Mouse (Mus musculus) embryonic facial prominence, embryonic 14.5 days (tissue): Measurements from ENCODE around the gene Dennd2a. TPM values are rescaled to one million over a fixed set of nuclear protein-coding genes. Genes with fewer than 3 reads are reported as not detected.

ENCODE experiments used
- ATAC-seq: fragments of 200-750 bp; cut with Nextera tagmentation; 2 replicates; pipeline ENCODE4 v1.8.0; 2017; ENCODE audit warnings: low read depth, moderate number of reproducible peaks, moderate TSS enrichment
- DNase-seq: peaks from one replicate; pipeline ENCODE4 v3.0.0-alpha.2; 2015; ENCODE audit warnings: low spot score
- H3K27ac ChIP-seq: fragments of 300-500 bp; sonication (generic); replicated peaks from 2 replicates; pipeline ENCODE4 v1.5.1; 2014; ENCODE audit warnings: low read depth, mild to moderate bottlenecking, low read length, moderate library complexity
- H3K27me3 ChIP-seq: fragments of 300-500 bp; sonication (generic); replicated peaks from 2 replicates; pipeline ENCODE4 v1.6.1; 2014; ENCODE audit warnings: low read length; ENCODE audit not compliant: control insufficient read depth, insufficient read depth
- H3K36me3 ChIP-seq: fragments of 300-500 bp; sonication (generic); 2 replicates; pipeline ENCODE4 v1.6.1; 2014; ENCODE audit warnings: low read length, mixed read lengths; ENCODE audit not compliant: control insufficient read depth, insufficient read depth
- H3K4me1 ChIP-seq: fragments of 300-500 bp; sonication (generic); 2 replicates; pipeline ENCODE4 v1.6.1; 2014; ENCODE audit warnings: antibody characterized with exemption, low read length; ENCODE audit not compliant: control insufficient read depth, insufficient read depth
- H3K4me2 ChIP-seq: fragments of 300-500 bp; sonication (generic); 2 replicates; pipeline ENCODE4 v1.6.1; 2014; ENCODE audit warnings: low read depth, mild to moderate bottlenecking, low read length, moderate library complexity, mixed read lengths
- H3K4me3 ChIP-seq: fragments of 300-500 bp; sonication (generic); 2 replicates; pipeline ENCODE4 v1.5.1; 2014; ENCODE audit warnings: low read depth, mild to moderate bottlenecking, low read length
- H3K9ac ChIP-seq: fragments of 300-500 bp; sonication (generic); 2 replicates; pipeline ENCODE4 v1.6.1; 2014; ENCODE audit warnings: low read depth, mild to moderate bottlenecking, low read length, moderate library complexity, mixed read lengths
- H3K9me3 ChIP-seq: fragments of 300-500 bp; sonication (generic); 2 replicates; pipeline ENCODE4 v1.6.1; 2016; ENCODE audit warnings: low read length; ENCODE audit not compliant: control insufficient read depth
- WGBS: fragments of 180-500 bp; shearing (Covaris S2); extraction: QIAGEN DNeasy Blood & Tissue Kit; methylation state at CpG from one replicate; pipeline ENCODE4 v1.1.7; 2014; 5-methylcytosine and 5-hydroxymethylcytosine counted together
- polyA plus RNA-seq: library from polyadenylated mRNA; unstranded; fragments of >200 nt; fragmentation: Nextera tagmentation; extraction: Ambion mirVana; gene quantifications from 2 replicates; pipeline ENCODE4 v1.2.1, GENCODE M21; 2014

Dennd2a gene
- polyA plus RNA-seq, 1 experiment from 2014 or later: 24.0 TPM

DNA sequence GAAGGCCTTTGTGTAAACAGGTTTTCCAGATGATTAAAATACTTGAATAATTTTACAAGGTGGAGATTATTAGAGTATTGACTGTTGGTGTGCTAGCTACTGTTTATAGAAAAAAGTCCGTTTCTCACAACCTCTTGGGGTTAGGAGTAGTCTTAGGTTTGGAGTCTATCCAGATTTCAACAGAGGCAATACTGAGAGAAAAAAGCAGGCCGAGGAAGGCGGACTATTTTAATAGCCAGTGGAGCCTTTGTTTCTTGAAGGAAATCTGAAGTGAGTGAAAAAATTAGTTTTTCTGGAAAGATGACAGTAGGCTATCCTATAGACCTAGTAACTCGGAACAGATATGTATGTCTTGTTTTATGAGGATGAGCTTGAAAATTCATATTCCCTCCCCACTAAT is 33.8 kb upstream of the Dennd2a start:
- Histone ChIP-seq H3K36me3 (peaks cover 28% of the 10 kb centered on the region), H3K4me1 (peaks cover 11% of the 10 kb centered on the region), H3K27me3 (no peaks in the 10 kb centered on the region), H3K9ac (no peak overlapping the region), H3K4me2 (no peak overlapping the region; the same call in 1 of the 2 replicates), H3K27ac (no peak overlapping the region), H3K4me3 (no peak overlapping the region), H3K9me3 (no peaks in the 10 kb centered on the region)
- DNase-seq (no peak), ATAC-seq (no peak)
- WGBS: 94% methylated on average over 4 of the region's 4 CpGs

DNA sequence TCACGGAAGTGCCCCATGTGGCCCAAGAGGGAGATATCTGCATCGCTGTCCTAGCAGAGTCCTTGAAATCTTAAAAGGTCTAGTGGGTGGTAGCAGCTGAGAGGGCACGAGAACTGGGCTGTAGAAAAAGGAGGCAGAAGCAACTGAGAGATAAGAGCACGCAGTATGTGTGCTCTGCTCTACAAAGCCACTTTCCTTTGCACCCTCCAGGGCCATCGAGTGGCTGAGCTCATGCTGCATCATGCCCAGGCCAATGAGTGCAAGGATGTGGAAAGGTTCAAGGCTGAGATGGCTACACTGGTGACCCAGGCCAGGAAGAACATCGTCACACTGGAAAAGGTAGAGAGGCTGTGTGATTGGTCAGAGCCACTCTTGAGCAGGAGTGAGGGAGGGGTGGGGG is 27.9 kb upstream of the Dennd2a start, which contains the start of gene Gm42420:
Gm42420 (plus strand) TSS at position 237 of the 400 bp plus-strand sequence.
- H3K4me3 ChIP-seq: no peak within 1 kb of the TSS
- ATAC-seq (no peak), DNase-seq (no peak)
- no peaks in the 10 kb centered on the region for H3K27me3 ChIP-seq
- no peak within 1 kb of the TSS for H3K4me2 ChIP-seq
- no peak within 1 kb of the TSS for H3K9ac ChIP-seq
- H3K36me3 ChIP-seq: peaks cover 70% of the 10 kb centered on the region
- no peak within 1 kb of the TSS for H3K27ac ChIP-seq
- H3K9me3 ChIP-seq: no peaks in the 10 kb centered on the region
- WGBS: 89% methylated on average over 6 of the region's 6 CpGs
- no peaks in the 10 kb centered on the region for H3K4me1 ChIP-seq

DNA sequence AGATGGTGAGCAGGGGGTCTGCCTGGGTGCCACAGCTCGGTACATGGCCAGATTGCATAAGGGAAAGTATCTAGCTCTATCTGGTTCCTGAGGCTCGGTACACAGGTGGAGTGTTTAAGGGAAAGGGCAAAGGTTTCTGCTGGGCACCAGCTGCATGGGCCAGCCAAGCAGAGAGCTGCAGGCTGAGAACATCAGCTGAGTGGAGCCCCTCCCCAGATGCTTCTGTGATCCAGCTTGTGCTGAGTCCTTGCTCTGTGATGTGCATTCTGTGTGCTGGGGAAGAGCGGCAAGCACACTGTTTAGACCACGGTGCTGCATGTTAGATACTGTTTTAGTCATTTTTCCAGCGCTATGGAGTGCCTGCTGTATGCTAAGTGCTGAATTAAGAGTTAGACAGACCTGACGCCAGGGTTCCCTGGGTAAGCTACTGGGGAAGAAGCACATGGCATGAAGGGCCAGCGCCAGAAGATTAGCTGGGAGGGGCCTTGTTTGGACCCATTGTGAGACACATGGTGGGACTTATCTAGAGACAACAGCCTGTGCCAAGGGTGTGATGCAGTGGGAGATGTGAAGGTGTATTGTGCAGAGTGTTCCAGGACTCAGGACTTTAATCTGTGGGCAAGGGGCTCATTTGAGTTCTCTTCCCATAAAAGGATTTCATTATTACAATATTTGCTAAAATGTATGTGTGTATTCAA is 23.6 kb upstream of the Dennd2a start:
- WGBS: 83% methylated on average over 7 of the region's 7 CpGs
- no peak overlapping the region for H3K9ac ChIP-seq
- H3K4me1 ChIP-seq: no peaks in the 10 kb centered on the region
- H3K4me2 ChIP-seq: no peak overlapping the region
- H3K27me3 ChIP-seq: no peaks in the 10 kb centered on the region
- H3K9me3 ChIP-seq: no peaks in the 10 kb centered on the region
- H3K27ac ChIP-seq: no peak overlapping the region
- H3K4me3 ChIP-seq: no peak overlapping the region
- ATAC-seq (no peak), DNase-seq (no peak)
- H3K36me3 ChIP-seq: peaks cover 81% of the 10 kb centered on the region

DNA sequence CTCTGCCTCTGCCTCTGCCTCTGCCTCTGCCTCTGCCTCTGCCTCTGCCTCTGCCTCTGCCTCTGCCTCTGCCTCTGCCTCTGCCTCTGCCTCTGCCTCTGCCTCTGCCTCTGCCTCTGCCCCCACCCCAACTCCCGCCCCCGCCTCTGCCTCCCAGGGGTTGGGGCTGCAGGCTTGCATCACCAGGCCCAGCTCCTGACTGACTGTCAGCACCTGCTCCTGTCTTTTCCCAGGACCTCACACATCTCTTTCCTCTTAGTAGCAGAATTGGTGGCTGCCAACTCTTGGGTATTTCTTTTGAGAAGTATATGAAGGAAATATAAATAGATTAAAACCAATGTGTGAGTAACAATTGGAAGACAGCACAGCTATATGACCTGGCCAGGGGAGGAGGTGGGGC is 22.9 kb upstream of the Dennd2a start:
- no peak overlapping the region for H3K9ac ChIP-seq
- peaks cover 74% of the 10 kb centered on the region for H3K36me3 ChIP-seq
- H3K4me1 ChIP-seq: no peaks in the 10 kb centered on the region
- no peak overlapping the region for H3K4me2 ChIP-seq
- WGBS: 84% methylated on average over 2 of the region's 2 CpGs
- no peak overlapping the region for H3K27ac ChIP-seq
- no peaks in the 10 kb centered on the region for H3K9me3 ChIP-seq
- no peaks in the 10 kb centered on the region for H3K27me3 ChIP-seq
- no peak for ATAC-seq
- no peak overlapping the region for H3K4me3 ChIP-seq
- DNase-seq: no peak

DNA sequence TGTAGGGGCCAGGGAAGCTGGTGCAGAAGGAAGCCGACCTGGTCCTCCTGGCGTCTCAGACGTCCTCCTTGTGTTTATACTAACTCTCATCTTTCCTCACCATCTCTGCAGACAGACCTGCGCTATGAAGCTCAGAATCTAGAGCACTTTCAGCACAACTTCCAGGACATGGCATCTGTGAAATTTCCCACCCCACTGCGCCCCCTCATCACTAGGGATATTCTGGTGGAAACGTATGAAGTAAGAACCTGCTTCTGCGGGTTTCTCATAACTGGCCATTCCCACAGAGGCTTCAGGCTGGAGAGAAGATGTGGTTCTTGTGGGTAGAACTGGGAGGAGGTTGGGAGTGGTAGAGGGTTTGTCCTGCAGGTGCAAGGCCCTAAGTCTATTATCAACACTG is 21.9 kb upstream of the Dennd2a start:
- H3K9me3 ChIP-seq: no peaks in the 10 kb centered on the region
- no peak for DNase-seq
- WGBS: 77% methylated on average over 7 of the region's 7 CpGs
- H3K27me3 ChIP-seq: no peaks in the 10 kb centered on the region
- no peak overlapping the region for H3K4me2 ChIP-seq
- H3K4me1 ChIP-seq: peaks cover 8% of the 10 kb centered on the region
- H3K27ac ChIP-seq: no peak overlapping the region
- no peak overlapping the region for H3K9ac ChIP-seq
- H3K36me3 ChIP-seq: peaks cover 66% of the 10 kb centered on the region
- ATAC-seq: no peak
- H3K4me3 ChIP-seq: no peak overlapping the region

DNA sequence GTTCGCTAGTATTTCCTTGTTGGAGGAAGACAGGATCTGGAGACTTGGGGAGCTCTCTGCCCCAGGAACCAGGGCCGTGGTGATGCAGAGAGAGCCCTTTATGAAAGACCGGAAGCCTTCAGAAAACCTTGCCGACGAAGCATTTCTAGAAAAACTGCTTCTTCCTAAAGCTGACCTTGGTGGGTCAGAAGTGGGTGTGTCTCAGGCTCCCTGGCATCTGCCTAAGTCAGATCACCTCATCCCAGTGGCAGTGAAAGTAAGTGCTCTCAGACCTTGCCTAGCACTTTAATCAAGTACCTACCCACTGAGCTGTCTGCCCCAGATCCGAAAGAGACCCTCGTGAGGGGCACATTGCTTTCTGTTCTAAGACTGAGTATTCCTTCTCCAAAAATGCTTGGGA is 17.3 kb upstream of the Dennd2a start:
- ATAC-seq: no peak

DNA sequence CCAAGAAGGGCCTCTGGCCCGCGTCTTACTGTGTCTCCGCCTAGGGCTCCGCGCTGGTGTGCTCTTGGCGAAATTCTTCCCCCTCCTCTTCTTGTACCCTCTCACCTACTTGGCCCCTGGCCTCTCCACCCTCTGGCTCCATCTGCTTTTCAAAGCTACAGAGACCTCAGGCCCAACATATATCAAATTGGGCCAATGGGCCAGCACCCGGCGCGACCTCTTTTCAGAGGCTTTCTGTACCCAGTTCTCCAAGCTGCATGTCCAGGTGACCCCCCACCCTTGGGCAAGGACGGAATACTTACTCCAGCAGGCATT is 16.8 kb upstream of the Dennd2a start:
- ATAC-seq (0 out of 2 replicates have a peak, but pooled peaks have one; percentile 14), DNase-seq (no peak)
- Histone ChIP-seq H3K27ac (0 out of 2 replicates have a peak overlapping the region, but pooled peaks have one; percentile 91), H3K27me3 (no peaks in the 10 kb centered on the region), H3K4me1 (peaks cover 16% of the 10 kb centered on the region), H3K4me3 (peak overlapping the region; percentile 81), H3K36me3 (peaks cover 29% of the 10 kb centered on the region), H3K9me3 (no peaks in the 10 kb centered on the region), H3K4me2 (peak overlapping the region; percentile 71), H3K9ac (peak overlapping the region; percentile 91)
- 21% methylated on average over 10 of the region's 10 CpGs for WGBS

More for the DNA sequence above, 17.3 kb upstream of the Dennd2a start:
- Histone ChIP-seq H3K9ac (peak overlapping the region; percentile 91), H3K27me3 (no peaks in the 10 kb centered on the region), H3K9me3 (no peaks in the 10 kb centered on the region), H3K4me2 (peak overlapping the region; percentile 71), H3K27ac (no peak overlapping the region), H3K4me3 (peak overlapping the region; percentile 81), H3K36me3 (peaks cover 33% of the 10 kb centered on the region), H3K4me1 (peaks cover 16% of the 10 kb centered on the region)
- DNase-seq: no peak
- WGBS: 68% methylated on average over 7 of the region's 7 CpGs

DNA sequence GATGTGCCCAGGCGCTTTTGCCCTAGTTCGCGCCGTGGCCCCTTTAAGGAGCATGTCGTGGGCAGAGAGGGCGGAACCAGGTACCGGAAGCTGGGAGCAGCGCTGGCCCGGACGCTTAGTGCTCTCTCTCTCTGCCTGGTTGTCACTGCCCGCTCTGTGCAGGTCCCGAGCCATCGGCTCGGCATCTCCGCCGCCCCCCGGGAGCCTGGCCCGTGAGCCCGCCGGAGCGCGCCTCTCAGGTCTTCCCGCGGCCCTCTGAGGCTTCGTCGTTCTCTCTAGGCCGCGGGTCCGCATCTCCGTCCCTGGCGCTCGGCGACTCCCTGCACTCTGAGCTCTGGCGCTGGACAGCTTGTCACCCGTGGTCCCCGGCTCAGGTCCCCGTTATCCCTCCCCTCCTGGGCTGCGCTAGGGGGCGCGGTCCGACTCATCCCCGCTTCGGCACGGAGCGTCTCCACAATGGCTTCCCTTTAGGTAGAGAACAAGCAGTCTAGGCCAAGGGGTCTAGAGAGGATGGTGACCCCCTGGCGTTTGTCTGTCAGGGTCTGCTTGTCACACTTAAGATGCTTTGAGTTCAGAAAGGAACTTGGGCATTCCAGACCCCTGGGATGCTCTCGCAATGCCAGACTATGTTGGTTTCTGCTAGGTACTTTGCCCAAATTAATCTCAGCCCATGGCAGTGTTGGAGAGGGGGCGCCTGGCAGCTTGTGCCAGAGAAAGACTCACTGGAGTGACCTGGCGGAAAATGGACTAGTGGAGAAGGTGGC is 16.3 kb upstream of the Dennd2a start, which contains the start of gene Adck2:
Adck2 (plus strand) TSS at position 83 of the 764 bp plus-strand sequence.
- Histone ChIP-seq H3K27me3 (no peaks in the 10 kb centered on the region), H3K27ac (peak within 1 kb of the TSS; percentile 91), H3K4me3 (peak within 1 kb of the TSS; percentile 81), H3K36me3 (peaks cover 24% of the 10 kb centered on the region; the same call in 1 of the 2 replicates), H3K4me2 (peak within 1 kb of the TSS; percentile 71), H3K4me1 (peaks cover 16% of the 10 kb centered on the region), H3K9ac (peak within 1 kb of the TSS; percentile 91), H3K9me3 (no peaks in the 10 kb centered on the region)
- DNase-seq (peak; percentile 93), ATAC-seq (peak; percentile 98)
- WGBS: under 1% methylated on average over 26 of the region's 49 CpGs
